In the genomic region with DNA sequence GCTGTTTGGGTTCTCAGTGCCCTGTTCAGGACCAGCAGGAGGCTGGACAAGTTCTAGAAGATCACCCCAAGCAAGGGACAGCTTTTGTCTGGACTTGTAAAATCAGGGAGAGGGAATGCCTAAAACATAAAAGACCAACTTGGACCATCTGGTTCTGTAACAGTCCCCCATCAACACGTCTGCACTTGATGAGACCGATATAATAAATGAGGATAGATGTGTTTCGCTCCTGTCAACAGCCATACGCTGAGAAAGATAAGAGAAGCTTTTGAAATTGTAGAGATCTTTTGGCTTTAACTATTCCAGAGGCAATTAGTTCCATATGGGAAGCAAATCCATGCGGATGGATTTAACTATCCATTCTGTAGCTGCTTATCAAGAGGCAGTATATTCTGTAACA, we compare ENCODE assay signal across 21 mouse cellular contexts.
A peak's percentile ranks its signal among the peaks of the same experiment; 100 is the strongest.
DNase-seq lines count a peak whose midpoint lies in the region; ATAC-seq lines count a peak whose summit lies in the region.
"Had no signal": no experiment of that assay in that cellular context is flagged by ENCODE, and none has a peak within 500 bp of the region (broad histone marks: within the 10 kb centered on the region; RNA-seq: fewer than 3 reads in every experiment).

No protein-coding gene starts in this region.

- no peaks in the 10 kb centered on the region for H3K36me3 ChIP-seq in forebrain, embryonic 14.5 days (ENCODE audit: control insufficient read depth, insufficient read depth, low read length)
- no peaks in the 10 kb centered on the region for H3K36me3 ChIP-seq in forebrain, embryonic 10.5 days (replicated peaks)
- H3K36me3 ChIP-seq in hindbrain, embryonic 10.5 days = no peaks in the 10 kb centered on the region
- H3K36me3 ChIP-seq: embryonic facial prominence, embryonic 12.5 days; heart, embryonic 12.5 days; hindbrain, embryonic 12.5 days had no signal

- no peak overlapping the region for H3K4me3 ChIP-seq in forebrain, embryonic 14.5 days (ENCODE audit: low read depth, low read length)
- H3K4me3 ChIP-seq in forebrain, embryonic 10.5 days = no peak overlapping the region
- H3K4me3 ChIP-seq in hindbrain, embryonic 10.5 days = no peak overlapping the region
- H3K4me3 ChIP-seq: embryonic facial prominence, embryonic 12.5 days; gastrocnemius, adult 2 months; heart, embryonic 12.5 days; hindbrain, embryonic 12.5 days had no signal

- DNase-seq in forebrain, embryonic 14.5 days (ENCODE audit: low spot score) = peak; percentile 44
- no peak for DNase-seq in forebrain, embryonic 10.5 days (ENCODE audit: extremely low spot score, low spot score)
- peak; percentile 70 for DNase-seq in NIH3T3 (ENCODE audit: low read depth)
- peak; percentile 22 for DNase-seq in embryo, embryonic 10.5 days (ENCODE audit: low spot score)
- peak; percentile 35 for DNase-seq in forelimb bud, embryonic 11.5 days (ENCODE audit: low read depth, low spot score)
- DNase-seq in adrenal gland, postnatal 14 days = no peak
- DNase-seq in hindbrain, embryonic 10.5 days (ENCODE audit: low spot score) = no peak
- no peak for DNase-seq in adrenal gland, adult 8-10 months
- DNase-seq: adrenal gland, postnatal 25 days; cerebellum, adult 2 months; cerebellum, postnatal 10 days; gastrocnemius, adult 2 months; gastrocnemius, postnatal 25 days; kidney, adult 9 months had no signal

- no peak overlapping the region for H3K4me2 ChIP-seq in forebrain, embryonic 14.5 days (ENCODE audit: low read length)
- H3K4me2 ChIP-seq: embryonic facial prominence, embryonic 12.5 days; heart, embryonic 12.5 days; hindbrain, embryonic 12.5 days had no signal

- H3K4me1 ChIP-seq in forebrain, embryonic 14.5 days (ENCODE audit: control insufficient read depth, insufficient read depth, low read length) = no peaks in the 10 kb centered on the region
- no peaks in the 10 kb centered on the region for H3K4me1 ChIP-seq in forebrain, embryonic 10.5 days
- no peaks in the 10 kb centered on the region for H3K4me1 ChIP-seq in hindbrain, embryonic 10.5 days (replicated peaks)
- H3K4me1 ChIP-seq: heart, embryonic 12.5 days; hindbrain, embryonic 12.5 days had no signal

- H3K27ac ChIP-seq in forebrain, embryonic 14.5 days (ENCODE audit: low read depth, low read length) = no peak overlapping the region
- H3K27ac ChIP-seq in forebrain, embryonic 10.5 days = no peak overlapping the region
- H3K27ac ChIP-seq in hindbrain, embryonic 10.5 days = no peak overlapping the region
- H3K27ac ChIP-seq: embryonic facial prominence, embryonic 12.5 days; gastrocnemius, adult 2 months; hindbrain, embryonic 12.5 days; kidney, postnatal 0 days had no signal

- H3K9ac ChIP-seq in forebrain, embryonic 14.5 days (ENCODE audit: low read length) = no peak overlapping the region
- H3K9ac ChIP-seq: embryonic facial prominence, embryonic 12.5 days; heart, embryonic 12.5 days; hindbrain, embryonic 12.5 days had no signal

- ATAC-seq in forebrain, embryonic 14.5 days = peak; percentile 72
- ATAC-seq: hindbrain, embryonic 16.5 days; inflammation-experienced regulatory T-cells, adult 6 months; intestine, postnatal 0 days had no signal

- no peaks in the 10 kb centered on the region for H3K27me3 ChIP-seq in forebrain, embryonic 14.5 days (replicated peaks; ENCODE audit: control insufficient read depth, insufficient read depth, low read length)
- no peaks in the 10 kb centered on the region for H3K27me3 ChIP-seq in forebrain, embryonic 10.5 days (ENCODE audit: poor library complexity, severe bottlenecking)
- H3K27me3 ChIP-seq in hindbrain, embryonic 10.5 days (ENCODE audit: insufficient read depth, poor library complexity, severe bottlenecking) = no peaks in the 10 kb centered on the region
- H3K27me3 ChIP-seq: hindbrain, embryonic 12.5 days had no signal

- WGBS in forebrain, embryonic 14.5 days = 67% methylated on average over 5 of the region's 5 CpGs
- 77% methylated on average over 5 of the region's 5 CpGs for WGBS in forebrain, embryonic 10.5 days
- WGBS in hindbrain, embryonic 10.5 days = 80% methylated on average over 5 of the region's 5 CpGs

- no peaks in the 10 kb centered on the region for H3K9me3 ChIP-seq in forebrain, embryonic 14.5 days (replicated peaks; ENCODE audit: control insufficient read depth, low read length)
- H3K9me3 ChIP-seq in forebrain, embryonic 10.5 days = no peaks in the 10 kb centered on the region
- H3K9me3 ChIP-seq in hindbrain, embryonic 10.5 days = no peaks in the 10 kb centered on the region
- H3K9me3 ChIP-seq: embryonic facial prominence, embryonic 12.5 days; heart, embryonic 12.5 days; hindbrain, embryonic 12.5 days had no signal

Comparison
In these comparisons a context has a peak if more than half of its experiments do, and no peak if none do; other contexts are left out.
1. DNase-seq: peak in forebrain, embryonic 14.5 days (single experiment), NIH3T3 (single experiment), embryo, embryonic 10.5 days (single experiment) and forelimb bud, embryonic 11.5 days (single experiment); none in forebrain, embryonic 10.5 days (single experiment), adrenal gland, postnatal 14 days (single experiment), hindbrain, embryonic 10.5 days (single experiment) and adrenal gland, adult 8-10 months (single experiment).